Mouse (Mus musculus) WW6 (cell line): ENCODE results near the gene Scarb1.
A peak's percentile ranks its signal among the peaks of the same experiment; 100 is the strongest.

Source experiments
- DNase-seq: peaks from one replicate; pipeline ENCODE4 v3.0.0-alpha.2; 2013; ENCODE audit warnings: low read depth, low spot score

Scarb1 gene

DNA sequence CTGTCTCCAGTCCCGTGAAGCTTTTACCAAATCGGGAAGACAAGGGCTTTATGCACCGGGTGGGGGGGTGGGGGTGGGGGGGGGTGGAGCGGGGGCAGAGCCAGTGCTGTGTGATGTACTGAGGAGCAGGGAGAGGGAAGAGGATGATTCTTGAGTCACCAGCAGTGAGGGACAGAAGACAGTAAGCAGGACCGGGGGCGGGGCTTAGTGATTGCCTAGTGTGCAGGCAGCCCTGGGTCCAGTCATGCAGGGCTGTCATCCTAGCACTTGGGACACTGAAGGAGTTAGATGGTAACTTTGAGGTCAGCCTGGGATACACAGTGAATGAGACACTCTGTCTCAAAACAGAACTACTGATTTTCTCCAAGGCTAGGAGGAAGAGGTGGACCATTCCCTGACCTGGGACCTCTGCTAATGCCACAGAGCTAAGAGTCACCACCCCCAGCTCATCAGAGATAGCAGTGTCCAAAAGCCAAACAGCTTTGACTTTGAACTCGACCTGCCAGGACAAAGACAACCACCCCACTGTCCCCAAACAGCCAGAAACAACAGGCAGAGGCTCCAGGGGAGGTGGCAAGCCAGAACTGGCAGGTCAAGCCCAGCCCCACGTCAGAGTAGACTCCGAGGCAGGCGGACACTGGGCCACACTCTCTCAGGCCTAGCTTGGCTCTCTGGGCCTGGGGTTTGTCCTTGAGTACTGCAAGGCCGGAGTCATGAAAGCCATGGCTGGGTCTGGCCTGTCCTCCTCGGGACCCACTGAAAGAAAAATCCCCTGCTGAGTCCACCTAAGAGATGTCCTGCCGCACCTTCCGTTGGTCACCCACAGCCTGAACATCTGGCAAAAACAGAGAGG is 35.4 kb downstream of the Scarb1 start:
- DNase-seq, result no peak

DNA sequence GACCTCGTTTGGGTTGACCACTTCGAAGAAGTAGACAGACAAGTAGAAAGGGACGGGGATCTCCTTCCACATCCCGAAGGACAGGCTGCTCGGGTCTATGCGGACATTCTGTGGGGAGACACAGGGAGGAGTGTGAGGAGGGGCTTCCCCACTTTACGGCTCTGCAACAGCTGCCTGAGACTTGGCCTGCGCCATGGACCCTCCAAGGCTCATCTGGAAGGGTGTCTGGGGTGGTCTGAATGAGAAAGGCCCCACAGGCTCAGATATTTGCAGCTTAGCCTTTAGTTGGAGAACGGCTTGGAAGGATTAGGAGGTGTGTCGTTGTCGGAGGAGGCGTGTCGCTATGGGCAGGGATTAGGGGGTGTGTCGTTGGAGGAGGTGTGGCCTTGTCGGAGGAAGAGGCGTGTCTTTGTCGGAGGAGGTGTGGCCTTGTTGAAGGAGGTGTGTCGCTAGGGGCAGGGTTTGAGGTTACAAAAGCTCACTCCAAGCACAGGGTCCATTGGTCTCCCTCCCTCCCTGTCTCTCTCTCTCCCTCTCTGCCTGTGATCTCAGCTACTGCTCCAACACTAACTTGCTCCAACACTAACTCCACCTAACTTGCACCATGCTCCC is 36.5 kb downstream of the Scarb1 start:
- DNase-seq, result peak; percentile 78

DNA sequence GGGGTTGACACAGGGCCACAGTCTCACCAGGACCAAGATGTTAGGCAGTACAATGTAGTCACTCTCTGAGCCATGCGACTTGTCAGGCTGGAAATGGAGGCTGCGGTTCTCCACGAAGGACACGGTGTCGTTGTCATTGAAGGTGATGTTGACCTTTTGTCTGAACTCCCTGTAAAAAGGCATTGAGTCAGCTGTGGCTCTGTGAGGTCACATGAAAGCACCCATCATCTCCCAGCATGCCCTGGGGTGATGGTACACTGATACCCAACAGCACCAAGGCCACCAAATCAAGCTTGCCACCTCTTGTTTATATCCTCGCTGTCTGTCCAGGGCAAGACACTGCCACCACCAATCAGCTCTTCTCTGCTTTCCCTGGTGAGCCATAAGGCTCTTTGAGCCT is 37.8 kb downstream of the Scarb1 start:
- DNase-seq, result no peak

DNA sequence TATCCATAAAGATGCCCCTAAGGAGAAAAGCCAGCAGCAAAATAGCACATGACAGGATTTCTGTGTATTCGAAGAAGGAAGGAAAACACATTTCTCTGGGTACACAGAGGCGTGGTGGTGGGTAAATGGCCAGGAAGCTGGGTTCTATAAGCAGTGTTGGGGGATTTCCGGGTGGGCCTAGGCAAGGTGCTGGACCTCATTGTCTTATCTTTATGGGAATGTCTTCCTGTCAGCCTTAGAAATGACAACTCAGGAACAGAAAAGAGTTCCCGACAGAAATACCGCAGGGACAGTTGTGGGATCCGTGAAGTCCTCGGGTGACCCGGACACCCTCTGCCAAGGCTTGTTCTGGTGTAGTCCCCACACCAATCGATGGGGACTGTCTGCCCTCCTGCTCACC is 42.7 kb downstream of the Scarb1 start:
- no peak for DNase-seq

DNA sequence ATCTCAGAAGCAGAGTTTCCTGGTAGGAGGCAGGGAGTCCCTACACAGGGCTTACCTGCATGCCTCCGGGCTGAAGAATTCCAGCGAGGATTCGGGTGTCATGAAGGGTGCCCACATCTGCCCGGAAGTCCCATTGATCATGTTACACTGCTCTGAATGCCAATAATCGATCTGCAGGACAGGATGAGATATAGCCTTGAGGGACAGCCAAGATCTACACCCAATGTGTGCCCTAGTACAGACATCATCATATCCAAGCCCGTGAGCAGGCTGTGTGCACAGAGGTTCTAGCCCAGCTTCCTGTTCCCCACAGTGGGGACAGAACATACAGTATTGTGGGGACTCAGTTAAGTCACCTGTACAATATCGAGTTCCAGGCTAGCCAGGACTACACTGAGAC is 43.7 kb downstream of the Scarb1 start:
- no peak for DNase-seq

DNA sequence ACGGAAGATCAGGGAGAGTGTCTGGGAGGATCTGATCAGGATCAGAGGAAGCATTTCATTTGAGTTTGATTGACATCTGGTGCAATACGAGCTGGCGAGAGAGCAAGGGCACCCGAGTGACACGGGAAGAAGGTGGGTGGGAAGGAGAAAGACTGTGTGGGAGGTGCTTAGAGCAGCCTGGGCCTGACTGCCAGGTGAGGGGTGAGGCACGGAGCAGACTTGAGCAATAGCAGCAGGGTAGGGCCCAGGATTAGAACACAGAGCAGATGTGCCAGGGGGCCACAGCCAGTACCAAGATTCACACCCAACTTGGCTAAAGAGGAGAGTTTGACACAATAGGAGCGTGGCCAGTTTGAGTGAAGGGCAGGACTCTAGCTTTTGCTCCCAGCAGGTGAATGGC is 47.9 kb downstream of the Scarb1 start:
- no peak for DNase-seq

DNA sequence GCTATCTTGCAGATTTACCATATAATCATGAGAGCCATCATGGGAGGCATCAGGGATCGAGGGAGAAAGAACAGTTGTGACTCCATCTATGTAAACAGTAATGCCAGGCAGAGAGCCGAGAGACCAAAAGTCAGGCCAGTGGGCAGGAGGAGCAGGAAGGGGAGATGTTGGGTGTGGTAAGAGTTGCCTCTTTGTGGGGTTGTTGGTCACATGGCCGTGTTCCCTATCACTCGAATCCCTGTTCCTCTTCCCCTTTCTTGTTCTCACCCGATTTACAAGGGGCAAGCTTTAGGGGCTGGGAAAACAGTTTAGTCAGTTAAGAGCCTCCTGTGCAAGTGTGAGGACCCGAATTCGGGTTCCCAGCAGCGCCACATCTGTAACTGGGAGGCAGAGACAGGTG is 49.0 kb downstream of the Scarb1 start:
- DNase-seq, result no peak

DNA sequence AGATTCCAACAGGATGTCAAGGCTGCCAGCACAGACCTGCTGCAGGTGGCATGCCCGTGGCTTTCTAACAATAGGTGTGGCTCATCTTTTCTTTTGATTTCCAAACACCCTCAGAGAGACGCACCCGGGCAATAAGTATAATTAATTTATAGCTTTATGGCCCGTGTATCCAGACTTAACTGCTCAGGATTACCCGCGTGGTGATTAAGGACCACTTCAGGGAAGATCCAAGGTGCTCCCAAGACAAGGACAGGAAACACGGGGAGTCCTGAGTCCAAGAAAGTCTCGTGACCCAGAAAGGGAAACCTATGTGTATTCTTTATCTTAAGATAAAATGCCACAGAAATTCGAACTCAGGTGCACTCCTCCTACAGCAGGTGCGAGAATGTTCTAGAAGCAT is 49.5 kb downstream of the Scarb1 start:
- no peak for DNase-seq

DNA sequence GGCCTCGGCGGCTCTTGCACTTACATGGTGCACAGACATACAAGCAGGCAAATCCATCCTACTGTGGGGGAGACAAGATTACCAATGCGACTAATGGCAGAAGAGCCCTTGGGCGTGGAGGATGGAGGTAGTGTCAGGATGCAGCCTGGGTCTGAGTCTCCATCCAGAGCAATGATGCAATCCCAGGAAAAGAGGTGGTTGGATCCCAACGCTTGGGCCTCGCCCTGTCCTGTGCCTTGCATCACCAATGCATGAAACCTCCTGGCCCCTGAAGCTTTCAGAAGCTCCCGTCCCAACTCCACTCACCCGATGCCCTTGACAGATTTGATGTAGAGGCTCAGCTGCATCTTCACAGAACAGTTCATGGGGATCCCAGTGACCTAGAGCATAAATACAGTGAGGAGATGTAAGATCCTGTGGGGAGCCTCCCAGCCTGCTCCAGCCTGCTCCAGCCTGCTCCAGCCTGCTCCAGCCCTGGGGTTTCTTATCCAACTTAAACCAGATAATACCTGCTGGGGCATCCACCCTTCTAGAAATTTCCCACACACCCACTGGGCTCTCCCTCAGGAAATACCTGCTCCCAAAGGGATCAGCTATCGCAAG is 53.7 kb downstream of the Scarb1 start:
- DNase-seq, result no peak

DNA sequence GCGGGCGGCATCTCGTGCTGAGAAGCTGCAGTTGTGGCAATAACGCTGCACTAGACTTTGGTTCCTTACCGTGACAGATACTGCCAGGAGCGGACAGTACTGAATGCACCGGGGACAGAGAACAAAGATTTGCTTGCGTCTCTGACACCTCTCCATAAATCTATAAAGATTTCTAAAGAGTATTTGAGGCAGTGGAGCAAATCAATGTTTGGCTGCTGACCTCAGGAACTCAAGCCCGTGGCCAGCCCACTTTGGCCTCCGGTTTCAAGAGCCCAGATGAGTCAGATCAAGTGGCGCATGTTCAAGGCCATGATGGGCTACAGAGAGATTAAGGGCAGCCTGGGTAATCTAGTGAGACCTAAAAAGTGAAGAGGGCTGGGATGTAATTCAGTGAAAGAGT is 54.8 kb downstream of the Scarb1 start:
- no peak for DNase-seq

DNA sequence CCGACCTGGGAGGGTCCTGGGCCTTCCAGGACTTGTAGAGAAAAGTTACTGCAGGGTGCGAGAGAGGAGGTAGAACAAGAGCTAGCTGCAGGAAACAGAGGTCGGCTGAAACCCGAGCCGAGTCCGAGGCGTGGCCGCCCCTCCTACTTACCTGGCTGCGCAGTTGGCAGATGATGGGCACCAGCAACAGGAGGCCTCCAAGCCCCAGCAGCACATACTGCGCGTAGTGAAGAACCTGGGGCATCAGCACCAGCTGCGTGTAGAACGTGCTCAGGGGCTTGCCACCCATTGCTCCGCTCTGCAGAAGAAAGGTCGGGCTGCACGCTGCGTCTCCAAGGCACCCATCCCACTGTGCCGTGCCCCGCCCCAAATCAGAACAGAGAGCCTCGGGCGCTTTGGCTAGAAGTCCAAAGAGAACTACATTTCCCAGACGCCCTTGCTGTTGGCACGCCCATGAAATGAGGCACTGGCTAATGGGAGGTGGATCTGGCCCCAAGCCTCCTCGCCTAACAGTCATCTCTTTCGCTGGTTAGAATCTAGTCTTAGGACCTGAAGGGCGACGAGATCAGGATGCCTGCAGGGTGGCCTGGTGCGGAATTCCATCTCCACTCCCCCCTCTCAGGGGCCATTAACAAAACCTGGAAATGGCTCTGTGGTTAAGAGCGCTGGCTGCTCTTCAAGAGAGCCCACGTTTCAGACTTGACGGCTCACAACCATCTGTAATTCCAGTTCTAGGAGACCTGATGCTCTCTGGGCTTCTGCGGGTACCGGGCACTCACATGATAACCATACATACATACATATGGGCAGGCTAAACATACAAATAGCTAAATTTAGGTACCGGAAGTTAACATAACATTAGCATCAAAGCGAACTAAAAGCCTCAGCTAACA is 56.9 kb downstream of the Scarb1 start:
- DNase-seq, result peak; percentile 75

DNA sequence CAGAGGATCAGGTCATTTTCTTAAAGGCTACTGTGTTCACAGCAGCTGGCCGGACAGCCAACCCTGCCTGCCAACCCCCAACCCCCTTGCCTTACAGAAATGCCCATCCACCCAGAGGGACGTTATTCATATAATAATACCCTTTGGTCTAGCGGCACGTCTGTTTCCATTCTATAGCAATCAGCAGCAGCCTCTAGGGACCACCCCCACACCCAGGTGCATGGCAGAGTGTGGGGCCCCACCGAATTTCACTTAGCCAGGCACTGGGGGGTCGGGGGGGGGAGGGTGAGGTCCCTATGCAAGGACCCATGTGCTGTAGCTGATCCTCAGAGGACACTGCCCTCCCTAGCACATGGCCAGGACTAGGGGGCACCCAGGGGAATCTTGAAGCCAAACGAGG is 61.7 kb downstream of the Scarb1 start:
- DNase-seq, result no peak

DNA sequence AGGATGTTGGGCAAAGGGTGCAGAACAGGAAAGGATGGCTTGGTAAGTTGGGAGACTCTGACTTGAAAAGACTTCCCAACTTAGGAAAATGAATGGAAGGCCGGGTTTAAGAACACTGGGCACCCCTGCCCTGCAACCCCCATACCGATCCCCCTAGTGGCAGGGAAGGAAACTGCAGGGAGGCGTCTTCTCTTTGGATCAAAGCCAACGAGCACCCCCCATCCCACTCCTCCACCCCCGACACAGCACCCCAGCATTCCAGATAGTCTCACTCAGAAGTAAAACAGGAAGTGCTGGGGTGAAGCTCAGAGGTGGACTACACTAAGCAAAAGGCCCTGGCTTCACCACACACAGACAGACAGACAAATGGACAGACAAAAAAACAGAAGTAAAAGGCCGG is 62.6 kb downstream of the Scarb1 start:
- no peak for DNase-seq

DNA sequence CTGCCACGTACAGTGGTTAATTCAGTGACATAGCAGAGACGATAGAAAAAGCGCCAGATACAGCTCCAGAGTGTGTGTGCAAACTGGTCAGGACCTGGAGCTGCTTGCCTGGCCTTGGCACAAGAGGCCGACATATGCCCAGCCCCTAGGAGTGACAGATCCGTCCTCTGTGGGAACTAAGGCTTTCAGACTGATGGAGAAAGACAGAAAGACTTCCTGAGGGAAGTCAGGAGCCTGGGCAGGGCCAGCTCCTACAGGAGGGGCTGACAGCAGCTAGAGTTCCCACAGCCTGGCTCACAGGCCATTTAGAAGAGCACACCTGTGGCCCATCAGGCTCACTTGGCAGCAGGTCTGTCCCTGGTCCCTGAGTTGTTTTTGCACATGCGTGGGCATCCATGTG is 63.6 kb downstream of the Scarb1 start:
- DNase-seq, result no peak

DNA sequence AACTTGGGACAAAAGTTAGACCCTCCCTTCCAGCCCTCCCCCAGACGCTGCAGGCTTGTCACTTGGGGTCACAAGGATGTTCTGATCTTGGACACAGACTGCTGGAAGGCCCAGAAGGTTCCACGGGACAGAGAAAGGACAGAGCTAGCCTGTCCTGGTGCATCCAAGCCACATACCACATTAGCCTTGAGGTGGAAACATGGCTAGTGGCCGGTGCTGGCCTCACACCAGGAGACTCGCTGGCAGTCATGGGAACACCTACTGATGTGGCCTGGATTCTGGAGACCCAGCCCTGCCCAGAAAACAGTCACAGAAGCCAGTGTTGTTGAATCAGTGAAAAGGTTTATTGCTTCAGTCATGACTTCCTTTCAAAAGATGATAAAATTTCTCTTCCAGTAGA is 64.1 kb downstream of the Scarb1 start:
- no peak for DNase-seq

DNA sequence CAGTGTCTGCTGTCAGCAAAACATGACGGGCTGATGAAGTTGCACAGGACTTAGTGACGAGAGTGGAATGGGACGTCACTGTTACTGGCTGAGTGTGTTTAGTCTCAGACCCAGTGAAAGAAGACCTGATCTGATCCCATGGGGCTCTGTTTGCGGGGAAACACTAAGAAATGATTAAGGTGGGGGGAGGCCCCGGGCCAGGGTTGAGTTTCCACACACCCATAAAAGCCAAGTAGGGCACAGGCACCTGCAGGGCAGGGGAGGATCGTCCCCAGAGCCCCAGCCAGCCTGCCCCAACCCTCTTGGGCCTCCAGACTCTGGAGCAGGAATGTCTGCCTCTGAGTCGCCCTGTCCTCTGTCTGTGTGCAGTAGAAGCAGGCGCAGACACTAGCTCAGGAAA is 65.6 kb downstream of the Scarb1 start:
- DNase-seq, result no peak

DNA sequence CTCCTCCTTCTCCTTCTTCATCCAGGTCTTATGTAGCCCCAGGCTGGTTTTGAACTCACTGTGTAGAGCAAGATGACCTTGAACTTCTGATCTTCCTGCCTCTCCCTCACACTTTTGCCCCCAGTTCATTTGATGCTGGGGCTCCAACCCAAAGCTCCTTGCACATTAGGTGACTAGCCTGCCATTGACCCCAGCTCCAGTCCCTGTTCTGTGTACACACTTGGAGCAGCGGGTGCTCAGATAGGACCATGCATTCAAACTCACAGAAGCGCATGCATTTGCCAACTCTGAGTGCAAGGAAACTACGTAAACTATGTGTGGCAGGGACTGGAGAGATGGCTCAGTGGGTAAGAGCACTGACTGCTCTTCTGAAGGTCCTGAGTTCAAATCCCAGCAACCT is 66.1 kb downstream of the Scarb1 start:
- DNase-seq, result no peak

DNA sequence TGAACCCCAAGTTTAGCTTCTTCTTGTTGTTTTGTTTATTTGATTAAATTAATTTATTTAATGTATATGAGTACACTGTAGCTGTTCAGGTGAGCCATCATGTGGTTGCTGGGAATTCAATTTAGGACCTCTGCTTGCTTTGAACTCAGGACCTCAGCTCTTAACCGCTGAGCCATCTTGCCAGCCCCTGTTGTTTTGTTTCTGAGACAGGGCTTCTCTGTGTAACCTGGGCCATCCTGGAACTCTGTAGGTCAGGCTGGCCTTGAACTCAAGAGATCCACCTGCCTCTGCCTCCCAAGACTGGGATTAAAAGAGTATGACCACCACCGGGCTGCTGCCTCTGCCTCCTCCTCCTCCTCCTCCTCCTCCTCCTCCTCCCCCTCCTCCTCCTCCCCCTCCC is 66.7 kb downstream of the Scarb1 start:
- DNase-seq, result no peak

DNA sequence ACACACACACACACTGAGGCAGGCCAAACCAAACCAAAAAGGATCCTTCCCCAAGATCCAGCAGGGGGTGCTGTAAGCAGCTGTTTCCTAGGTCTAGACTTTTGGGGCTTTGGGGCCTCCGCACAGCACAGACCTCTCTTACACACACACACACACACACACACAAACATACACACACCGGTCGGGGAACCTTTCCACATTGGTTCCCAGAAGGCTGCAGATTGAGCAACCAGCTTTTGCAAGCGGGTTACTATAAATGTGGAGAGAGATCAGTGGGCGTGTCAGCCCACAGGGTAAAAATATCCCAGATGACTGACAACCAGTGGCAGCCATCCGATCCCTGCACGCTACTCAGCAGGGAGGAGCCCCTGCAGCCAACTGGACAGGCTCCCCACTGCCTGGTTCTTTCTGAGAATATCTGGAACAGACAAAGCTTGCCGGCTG is 67.2 kb downstream of the Scarb1 start:
- DNase-seq, result no peak

DNA sequence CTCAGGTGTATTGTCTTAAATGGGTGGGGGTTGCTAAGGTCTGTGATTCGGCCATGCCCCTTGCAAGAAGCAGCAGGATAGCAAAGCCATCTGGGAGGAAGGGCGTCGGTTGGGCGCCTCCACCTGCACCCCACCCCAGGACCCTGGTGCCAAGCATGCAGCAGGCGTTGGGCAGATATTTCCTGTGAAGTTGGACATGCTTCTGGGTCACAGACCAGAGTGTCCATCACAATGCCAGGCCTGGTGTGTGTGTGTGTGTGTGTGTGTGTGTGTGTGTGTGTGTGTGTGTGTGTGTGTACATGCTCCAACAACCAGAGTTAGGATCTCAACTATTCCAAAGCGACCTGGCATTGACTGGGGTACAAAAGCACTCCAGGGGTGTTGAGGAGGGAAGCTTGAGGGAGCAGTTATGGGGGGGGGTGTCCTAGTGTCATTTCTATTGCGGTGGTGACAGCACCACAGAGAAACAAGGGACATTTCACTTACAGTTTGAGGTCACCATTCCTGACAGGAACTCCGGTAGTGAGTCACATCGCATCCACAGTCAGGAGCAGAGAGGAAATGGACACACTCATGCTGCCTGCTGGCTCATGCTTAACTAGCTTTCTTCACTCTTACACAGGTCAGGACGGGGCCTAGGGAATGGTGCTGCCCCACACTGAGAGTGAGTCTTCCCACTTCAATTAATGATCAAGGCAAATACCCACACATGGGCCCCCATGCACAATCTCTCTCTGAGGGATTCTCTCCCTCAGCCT is 68.5 kb downstream of the Scarb1 start:
- no peak for DNase-seq

DNA sequence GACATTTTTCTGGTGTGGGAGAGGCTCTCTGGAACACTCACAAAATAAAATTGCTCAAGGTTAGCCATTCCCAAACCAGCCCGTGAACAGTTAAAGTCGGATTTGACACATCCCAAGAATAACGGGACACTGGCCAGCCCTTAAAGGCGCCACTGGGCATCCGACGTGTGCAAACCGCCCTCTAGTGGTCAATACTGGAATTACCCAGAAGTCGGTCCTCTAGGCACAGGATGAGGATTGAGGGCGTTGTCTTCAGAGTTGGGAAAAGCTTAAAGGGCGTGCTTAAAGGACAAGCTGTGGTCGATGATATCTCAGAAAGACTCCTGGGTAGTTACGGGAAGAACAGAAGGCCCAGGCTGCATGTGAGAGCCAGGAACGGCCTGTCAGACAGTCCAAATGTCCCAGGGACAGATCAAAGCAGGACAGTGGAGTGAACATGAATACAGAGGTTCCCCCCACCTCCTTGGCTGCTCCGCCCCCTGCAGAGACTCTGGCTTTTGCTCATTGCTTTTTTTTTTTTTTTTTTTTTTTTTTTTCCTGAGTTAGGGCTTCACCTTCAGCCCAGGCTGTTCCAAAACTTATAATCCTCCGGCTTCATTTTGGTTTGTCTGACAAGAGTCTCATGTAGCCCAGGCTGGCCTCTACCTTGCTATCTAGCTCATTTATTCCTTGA is 69.2 kb downstream of the Scarb1 start:
- no peak for DNase-seq
